Mouse (Mus musculus) limb, embryonic 10.5 days (tissue): ENCODE measurements around the gene Mgat4b. TPM values are rescaled to one million over a fixed set of nuclear protein-coding genes. Genes with fewer than 3 reads are reported as not detected.

Source experiments
- DNase-seq: peaks from one replicate; pipeline ENCODE4 v3.0.0-alpha.2; 2017; ENCODE audit warnings: low spot score
- H3K27ac ChIP-seq: fragments of 300-500 bp; sonication (generic); 2 replicates; pipeline ENCODE4 v1.5.1; 2016; ENCODE audit warnings: mild to moderate bottlenecking
- H3K27me3 ChIP-seq: fragments of 300-500 bp; sonication (generic); 2 replicates; pipeline ENCODE4 v1.6.1; 2016; ENCODE audit warnings: low read depth, mild to moderate bottlenecking; ENCODE audit not compliant: poor library complexity, severe bottlenecking
- H3K36me3 ChIP-seq: fragments of 300-500 bp; sonication (generic); 2 replicates; pipeline ENCODE4 v1.6.1; 2016; ENCODE audit warnings: mild to moderate bottlenecking, moderate library complexity
- H3K4me1 ChIP-seq: fragments of 300-500 bp; sonication (generic); 2 replicates; pipeline ENCODE4 v1.6.1; 2016
- H3K4me3 ChIP-seq: fragments of 300-500 bp; sonication (generic); 2 replicates; pipeline ENCODE4 v1.5.1; 2016; ENCODE audit warnings: mild to moderate bottlenecking, moderate library complexity
- H3K9me3 ChIP-seq: fragments of 300-500 bp; sonication (generic); replicated peaks from 2 replicates; pipeline ENCODE4 v1.6.1; 2016; ENCODE audit warnings: mild to moderate bottlenecking
- WGBS: fragments of 180-500 bp; shearing (Covaris S2); methylation state at CpG from one replicate; pipeline ENCODE4 v1.1.7; 2016; 5-methylcytosine and 5-hydroxymethylcytosine counted together
- microRNA-seq: library from miRNA; unstranded; fragments of <30 nt; microRNA quantifications from one replicate; pipeline ENCODE4, GENCODE M21; 2017
- polyA plus RNA-seq: library from polyadenylated mRNA; unstranded; fragments of >200 nt; fragmentation: Nextera tagmentation; extraction: Ambion mirVana; gene quantifications from 2 replicates; pipeline ENCODE4 v1.2.1, GENCODE M21; 2016

The Mgat4b gene
- polyA plus RNA-seq, 1 experiment from 2014 or later: 28.6 TPM

DNA sequence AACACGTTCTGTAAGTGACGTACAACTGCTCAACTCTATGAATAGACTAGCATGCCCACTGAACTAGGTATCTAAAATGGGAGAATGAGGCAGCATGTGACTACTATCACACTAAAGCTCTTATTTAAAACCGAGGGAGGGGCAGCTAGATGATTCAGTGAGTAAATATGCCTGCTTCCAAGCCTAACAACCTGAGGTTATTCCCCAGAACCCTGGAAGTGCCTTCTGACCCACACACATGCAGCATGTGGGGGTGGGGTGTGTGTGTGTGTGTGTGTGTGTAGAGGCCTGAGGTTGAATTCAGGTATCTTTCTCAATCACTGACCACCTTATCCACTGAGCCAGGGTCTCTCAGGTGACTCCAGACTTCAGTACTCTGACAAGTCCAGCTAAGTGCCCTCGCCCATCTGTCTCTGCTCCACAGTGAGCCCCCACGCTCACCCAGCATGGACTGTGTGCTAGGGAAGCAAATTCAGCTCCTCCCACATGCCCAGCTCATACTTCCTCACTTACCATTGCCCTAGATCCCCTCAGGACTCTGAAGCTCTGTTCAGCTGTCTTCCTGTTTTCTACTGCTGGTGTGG is 65.0 kb downstream of the Mgat4b start:
- Histone ChIP-seq H3K9me3 (no peaks in the 10 kb centered on the region), H3K27ac (no peak overlapping the region), H3K27me3 (no peaks in the 10 kb centered on the region), H3K4me1 (peaks cover 5% of the 10 kb centered on the region; the same call in 1 of the 2 replicates), H3K4me3 (no peak overlapping the region), H3K36me3 (peaks cover 54% of the 10 kb centered on the region)
- no peak for DNase-seq
- 90% methylated on average over 5 of the region's 5 CpGs for WGBS

DNA sequence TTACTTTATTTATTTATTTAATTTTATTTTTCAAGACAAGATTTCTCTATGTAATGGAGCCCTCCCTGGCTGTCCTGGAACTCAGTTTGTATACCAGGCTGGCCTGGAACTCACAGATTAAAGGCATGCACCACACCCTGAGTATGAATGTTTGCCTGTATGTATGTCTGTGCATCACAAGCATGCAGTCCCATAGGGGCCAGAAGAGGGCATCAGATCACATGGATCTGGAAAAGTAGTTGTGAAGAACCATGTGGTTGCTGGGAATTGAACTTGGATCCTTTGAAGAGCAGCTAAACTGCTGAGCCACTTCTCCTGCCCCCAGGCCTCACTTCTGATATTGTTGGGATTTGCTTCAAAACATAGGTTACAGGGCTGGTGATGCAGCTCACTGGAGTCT is 66.3 kb downstream of the Mgat4b start:
- DNase-seq: no peak
- H3K4me1 ChIP-seq: no peaks in the 10 kb centered on the region

DNA sequence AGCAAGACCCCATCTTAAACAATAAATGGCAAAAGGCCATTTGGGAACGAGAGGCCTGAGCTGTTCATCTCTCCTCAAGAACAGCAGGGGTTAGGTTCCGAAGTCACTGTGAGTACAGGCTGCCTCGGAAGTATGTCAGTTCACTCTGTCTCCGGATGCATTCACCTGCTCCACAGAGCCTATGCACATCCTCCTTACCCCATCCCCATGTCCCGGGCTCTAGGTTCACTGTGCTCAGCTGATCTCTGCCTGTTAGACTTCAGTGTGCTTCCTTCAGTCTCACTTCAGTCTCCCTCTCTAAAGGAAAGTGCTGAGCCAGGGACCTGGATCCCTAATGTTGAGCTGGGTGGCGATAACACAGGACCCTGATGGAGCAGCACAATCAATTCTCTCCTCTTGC is 67.0 kb downstream of the Mgat4b start:
- peaks cover 59% of the 10 kb centered on the region for H3K36me3 ChIP-seq
- no peak overlapping the region for H3K27ac ChIP-seq
- no peak overlapping the region for H3K4me3 ChIP-seq
- DNase-seq: no peak
- 96% methylated on average over 6 of the region's 6 CpGs for WGBS
- no peaks in the 10 kb centered on the region for H3K4me1 ChIP-seq
- no peaks in the 10 kb centered on the region for H3K27me3 ChIP-seq
- no peaks in the 10 kb centered on the region for H3K9me3 ChIP-seq

More for the DNA sequence above, 66.3 kb downstream of the Mgat4b start:
- Histone ChIP-seq H3K27me3 (no peaks in the 10 kb centered on the region), H3K36me3 (peaks cover 61% of the 10 kb centered on the region), H3K27ac (no peak overlapping the region), H3K9me3 (no peaks in the 10 kb centered on the region), H3K4me3 (no peak overlapping the region)

DNA sequence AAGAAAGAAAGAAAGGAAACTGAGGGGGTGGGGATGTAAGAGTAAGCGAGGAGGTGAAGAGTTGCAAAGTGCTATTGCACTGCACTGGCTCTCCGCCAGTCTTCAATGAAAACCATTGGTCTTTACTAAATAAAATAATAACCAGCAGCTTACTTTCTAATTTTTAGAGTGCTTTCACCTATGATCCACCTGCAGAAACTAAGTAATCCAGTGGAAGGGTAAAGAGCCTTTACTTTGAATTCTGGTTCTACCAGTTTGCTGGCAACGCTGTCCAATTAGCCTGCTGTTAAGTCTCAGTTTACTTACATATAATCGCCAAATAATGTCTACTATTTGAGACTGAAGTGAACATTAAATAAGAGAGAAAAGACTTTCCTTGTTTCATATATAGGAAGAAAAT is 68.3 kb downstream of the Mgat4b start:
- no peaks in the 10 kb centered on the region for H3K4me1 ChIP-seq
- H3K9me3 ChIP-seq: no peaks in the 10 kb centered on the region
- no peak overlapping the region for H3K27ac ChIP-seq
- no peak overlapping the region for H3K4me3 ChIP-seq
- H3K27me3 ChIP-seq: no peaks in the 10 kb centered on the region
- no peak for DNase-seq
- 92% methylated on average over 4 of the region's 4 CpGs for WGBS
- peaks cover 54% of the 10 kb centered on the region for H3K36me3 ChIP-seq

DNA sequence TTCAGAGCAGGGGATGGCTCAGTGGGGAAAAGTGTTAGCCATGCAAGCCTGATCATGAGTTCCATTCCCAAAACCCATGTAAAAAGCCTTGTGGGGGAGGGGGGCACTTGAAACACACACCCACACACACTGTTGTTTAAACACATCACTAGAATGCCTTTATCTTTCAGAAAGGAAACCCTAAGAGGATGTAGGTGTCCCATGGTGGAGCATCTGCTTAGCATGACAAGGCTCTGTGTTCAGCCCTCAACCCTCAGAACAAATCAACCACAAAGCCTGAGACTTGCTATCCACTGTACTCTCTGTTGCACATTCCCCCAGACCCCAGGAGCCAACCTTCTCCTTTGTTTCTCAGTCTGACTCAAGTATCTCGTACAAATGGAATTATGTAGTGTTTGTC is 69.4 kb downstream of the Mgat4b start:
- peaks cover 52% of the 10 kb centered on the region for H3K36me3 ChIP-seq
- 95% methylated on average over 1 of the region's 1 CpGs for WGBS
- no peak overlapping the region for H3K27ac ChIP-seq
- H3K27me3 ChIP-seq: no peaks in the 10 kb centered on the region
- peak; percentile 15 for DNase-seq
- H3K4me3 ChIP-seq: no peak overlapping the region
- H3K9me3 ChIP-seq: no peaks in the 10 kb centered on the region
- no peaks in the 10 kb centered on the region for H3K4me1 ChIP-seq

Small RNAs within 50 kb of the gene (microRNA-seq; reads per million reads assigned to microRNA genes)
- gene Mir6919: not detected

Other genes with a start within 250 kb of the Mgat4b start
- 55.8 and 62.5 TPM in 2 replicates for gene Rnf130, start 185.5 kb upstream of the Mgat4b start, polyA plus RNA-seq
- 31.6 and 42.2 TPM in 2 replicates for gene Tbc1d9b, start 79.5 kb upstream of the Mgat4b start, polyA plus RNA-seq
- gene Mrnip, start 36.4 kb upstream of the Mgat4b start, polyA plus RNA-seq: 30.2 and 34.1 TPM in 2 replicates
- 111 and 137 TPM in 2 replicates for gene Sqstm1, start 63 bp upstream of the Mgat4b start, polyA plus RNA-seq
- gene Ltc4s, start 27.7 kb downstream of the Mgat4b start, polyA plus RNA-seq: 0.55 and 0.90 TPM in 2 replicates
- gene Maml1, start 81.4 kb downstream of the Mgat4b start, polyA plus RNA-seq: 7.3 and 7.7 TPM in 2 replicates
- gene Canx, start 114.8 kb downstream of the Mgat4b start, polyA plus RNA-seq: 311 and 334 TPM in 2 replicates
- 0.43 TPM in 1 of 2 replicates, not detected in the other for gene Cby3, start 143.6 kb downstream of the Mgat4b start, polyA plus RNA-seq
- 586 and 668 TPM in 2 replicates for gene Hnrnph1, start 166.1 kb downstream of the Mgat4b start, polyA plus RNA-seq
- gene Rufy1, start 220.2 kb downstream of the Mgat4b start, polyA plus RNA-seq: 22.5 and 22.6 TPM in 2 replicates